Mouse (Mus musculus): ENCODE data around the gene Evi5l.
"Not testable (repeated sequence)": the region's sequence is repeated elsewhere in the genome, so short reads cannot be mapped to it uniquely, and the experiment has no call there.

Gene Evi5l

DNA sequence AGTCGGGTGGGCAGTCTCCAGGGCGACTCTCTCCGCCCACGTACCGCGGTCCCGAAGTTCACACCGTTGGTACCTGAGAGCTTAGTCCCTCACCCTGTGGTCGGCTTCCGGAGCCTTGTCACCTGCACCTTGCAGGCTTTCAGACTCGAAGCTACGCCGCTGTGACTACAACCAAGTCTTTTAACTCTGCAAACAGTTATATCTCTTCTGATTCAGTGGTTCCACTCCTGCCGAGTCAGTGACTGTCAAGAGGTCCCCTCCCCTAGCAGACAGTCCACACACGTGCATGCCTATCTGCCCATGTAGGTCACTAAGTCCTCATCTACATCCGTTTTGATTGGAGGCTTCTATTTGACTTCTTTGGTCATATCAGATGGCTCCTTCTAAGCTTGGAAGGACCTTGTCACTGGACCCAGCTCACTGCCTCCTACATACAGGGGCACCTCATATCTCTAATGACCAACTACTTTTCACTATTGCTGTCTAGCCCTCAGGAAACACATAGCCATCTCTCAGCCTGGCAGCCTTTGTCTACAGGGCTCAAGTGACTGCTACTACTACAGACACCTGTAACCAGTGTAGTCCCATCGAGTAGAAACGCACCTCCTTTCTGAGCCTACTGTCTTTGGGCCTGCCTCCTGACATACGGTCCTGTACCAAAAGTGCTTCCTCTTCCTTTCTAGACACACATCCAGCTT, 73.0 kb downstream of the Evi5l start:
- DNase-seq (ENCODE audit: low read depth) = no peak

DNA sequence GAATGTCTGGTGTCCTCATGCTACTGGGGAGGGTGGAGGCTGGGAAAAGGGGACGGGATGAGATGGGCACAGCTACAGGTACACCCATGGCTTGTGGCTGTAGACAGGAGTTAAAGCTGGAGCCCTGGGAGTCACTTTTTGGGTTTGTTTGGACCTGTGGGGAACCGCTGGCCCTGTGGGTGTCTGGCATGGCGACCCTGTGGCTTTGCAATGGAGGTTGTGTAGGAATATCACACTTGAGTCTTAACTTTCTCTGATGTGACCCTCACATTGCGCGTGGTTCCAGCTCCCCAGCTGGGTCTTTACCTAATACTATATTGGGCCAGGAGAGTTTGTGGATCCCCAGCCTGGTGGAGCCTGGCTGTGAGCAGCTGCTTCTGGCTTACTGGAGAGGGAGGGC, 78.7 kb downstream of the Evi5l start:
- DNase-seq (ENCODE audit: low read depth) = no peak

DNA sequence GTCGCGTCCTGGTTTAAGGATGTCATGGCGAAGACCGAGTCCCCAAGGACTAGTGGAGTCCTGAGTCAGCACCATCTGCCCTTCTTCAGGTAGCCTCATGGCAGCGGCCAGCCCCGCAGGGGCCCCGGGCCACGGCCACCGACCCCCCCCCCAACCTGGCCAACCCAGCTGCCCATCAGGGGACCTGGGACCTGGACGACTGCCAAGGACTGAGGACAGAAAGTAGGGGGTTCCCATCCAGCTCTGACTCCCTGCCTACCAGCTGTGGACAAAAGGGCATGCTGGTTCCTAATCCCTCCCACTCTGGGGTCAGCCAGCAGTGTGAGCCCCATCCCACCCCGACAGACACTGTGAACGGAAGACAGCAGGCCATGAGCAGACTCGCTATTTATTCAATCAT, 79.4 kb downstream of the Evi5l start:
- no peak for DNase-seq (ENCODE audit: low read depth)

DNA sequence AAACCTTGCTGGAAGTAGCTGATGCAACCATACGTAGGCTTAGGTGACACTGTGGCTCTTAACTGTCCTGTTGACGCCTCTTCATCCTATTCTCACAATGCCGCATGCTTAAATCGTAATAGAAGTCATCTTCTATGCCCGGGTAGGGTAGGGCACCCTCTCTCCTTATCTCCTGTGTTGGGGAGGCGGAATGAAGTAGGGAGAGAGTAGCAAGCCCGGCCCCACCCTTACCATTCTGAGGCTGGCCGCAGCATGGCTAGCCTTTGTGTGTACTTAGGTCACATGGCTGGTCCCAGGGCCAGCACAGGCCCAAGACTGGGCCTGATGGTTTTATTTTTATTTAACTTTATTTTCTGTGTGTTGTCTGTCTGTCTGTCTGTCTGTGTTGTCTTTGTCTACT, 80.9 kb downstream of the Evi5l start:
- DNase-seq (ENCODE audit: low read depth) = no peak

- DNase-seq (ENCODE audit: low read depth) = no peak
These were observed 81.7 kb downstream of the Evi5l start, which contains the start of gene Tgfbr3l for GRCm38 (mm10) chr8:4247951-4248540. TSS of gene Tgfbr3l (plus strand) at chr8:4248214.

DNA sequence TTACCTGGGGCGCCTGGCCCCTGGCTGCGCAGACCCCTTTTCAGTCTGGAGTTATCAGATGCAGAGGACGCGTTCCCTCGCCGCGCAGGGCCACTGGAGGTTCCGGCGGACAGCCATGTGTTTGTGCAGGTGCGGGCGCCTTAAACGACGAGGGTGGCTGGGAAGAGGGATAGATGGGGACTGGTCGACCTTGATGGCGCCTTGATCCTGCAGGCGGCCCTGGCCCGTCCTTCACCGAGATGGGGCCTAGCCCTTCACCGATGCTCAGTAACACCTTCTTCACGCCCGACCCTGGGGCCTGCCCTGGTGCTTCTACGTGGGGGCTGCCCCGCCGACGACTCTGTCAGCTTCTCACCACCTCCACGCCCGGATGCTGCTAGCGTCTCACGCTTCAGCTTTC, 82.8 kb downstream of the Evi5l start:
- no peak for DNase-seq (ENCODE audit: low read depth)

- DNase-seq (ENCODE audit: low read depth) = peak; percentile 81
These were observed 84.1 kb downstream of the Evi5l start for GRCm38 (mm10) chr8:4250306-4250970.

DNA sequence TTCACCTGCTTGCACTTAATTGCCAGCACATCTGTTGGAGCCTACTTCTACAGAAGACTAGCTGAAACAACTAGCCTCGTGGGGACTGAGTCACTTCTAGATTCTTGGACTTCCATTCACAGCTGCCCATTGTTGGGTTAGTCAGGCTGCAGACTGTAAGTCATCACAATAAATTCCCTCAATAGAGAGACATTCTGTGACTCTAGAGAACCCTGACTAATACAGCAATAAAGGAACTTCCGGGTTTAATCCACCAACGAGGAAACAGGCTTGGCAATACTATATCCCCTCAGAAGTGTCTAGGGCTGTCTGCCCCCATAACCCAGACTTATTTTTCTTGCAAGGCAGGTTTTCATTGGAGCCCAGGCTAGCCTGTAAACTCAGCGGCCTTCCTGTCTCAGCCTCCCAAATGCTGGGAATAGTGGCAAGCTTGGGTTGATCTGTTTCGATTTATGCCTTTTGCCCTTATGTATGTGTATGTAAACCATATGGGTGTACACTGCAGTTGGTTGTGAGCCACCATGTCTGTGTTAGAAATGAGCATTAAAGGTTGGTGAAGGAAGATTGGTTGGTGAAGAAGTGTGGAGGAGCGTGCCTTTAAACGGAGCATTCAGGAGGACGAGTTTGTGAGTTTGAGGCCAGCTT, 85.9 kb downstream of the Evi5l start:
- DNase-seq (ENCODE audit: low read depth) = no peak

GRCm38 (mm10) chr8:4252934-4253841, 86.8 kb downstream of the Evi5l start, which contains the start of gene Snapc2:
TSS of gene Snapc2 (plus strand) at chr8:4253080.
- DNase-seq (ENCODE audit: low read depth) = peak; percentile 95

DNA sequence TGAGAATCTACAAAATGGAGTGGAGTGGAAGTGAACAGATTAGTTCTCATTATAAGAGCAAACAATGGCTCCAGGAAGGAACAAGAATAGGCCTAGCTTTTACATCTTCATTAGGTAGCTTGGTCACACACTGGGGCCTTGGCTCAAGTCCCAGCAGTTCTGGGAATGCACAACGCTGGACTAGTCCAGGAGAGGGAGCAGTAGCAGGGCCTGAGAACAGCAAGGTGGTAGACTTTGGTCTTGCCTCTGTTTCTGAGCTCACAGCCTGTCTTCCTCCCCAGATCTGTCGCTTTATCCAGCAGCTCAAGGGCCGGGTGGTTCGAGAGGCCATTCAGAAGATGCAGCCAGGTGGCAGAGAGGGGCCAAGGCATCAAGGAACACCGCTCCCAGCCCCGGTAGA, 87.6 kb downstream of the Evi5l start:
- no peak for DNase-seq (ENCODE audit: low read depth)

- DNase-seq (ENCODE audit: low read depth) = not testable (repeated sequence)
These were observed 89.1 kb downstream of the Evi5l start for GRCm38 (mm10) chr8:4255471-4255870.

DNA sequence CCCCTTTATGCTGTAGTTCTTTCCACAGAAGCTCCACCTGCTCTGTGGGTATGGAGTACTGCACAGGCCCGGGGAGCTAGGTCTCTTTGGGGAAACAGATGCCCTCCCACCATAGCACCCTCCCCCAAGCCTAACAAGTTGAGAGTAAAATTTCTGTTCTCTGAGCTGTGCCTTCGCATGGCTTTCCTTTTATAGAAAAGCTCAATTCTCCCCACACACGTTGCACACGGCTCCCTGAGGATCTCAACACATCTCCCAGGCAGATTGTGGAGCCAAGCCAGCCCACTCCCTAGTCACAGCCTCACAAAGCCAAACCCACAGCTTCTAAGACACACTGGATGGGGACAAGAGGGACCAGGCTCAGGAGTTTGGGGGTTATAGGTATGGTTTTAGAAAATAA, 90.5 kb downstream of the Evi5l start:
- DNase-seq (ENCODE audit: low read depth) = no peak

GRCm38 (mm10) chr8:4257350-4257749, 91.0 kb downstream of the Evi5l start:
- DNase-seq (ENCODE audit: low read depth) = no peak

DNA sequence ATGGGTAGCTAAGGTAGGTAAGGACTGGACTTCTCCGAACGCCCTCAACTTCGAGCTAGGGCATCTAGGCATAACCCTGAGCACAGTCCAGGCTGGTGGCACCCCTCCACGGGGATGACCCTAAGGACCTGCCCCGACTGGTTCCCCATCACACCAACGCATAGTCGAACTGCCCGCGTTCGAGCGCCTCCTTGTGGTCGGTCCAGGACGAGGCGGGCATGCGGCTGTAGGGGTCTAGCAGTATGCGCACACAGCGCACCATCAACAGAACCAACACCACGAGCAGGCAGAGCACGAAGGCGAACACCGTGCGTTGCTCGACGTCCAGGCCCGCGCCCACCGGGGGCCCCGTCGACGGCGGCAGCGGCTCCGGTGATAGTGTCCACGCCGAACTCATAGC, 91.9 kb downstream of the Evi5l start:
- peak; percentile 59 for DNase-seq (ENCODE audit: low read depth)

GRCm38 (mm10) chr8:4258678-4259077, 92.3 kb downstream of the Evi5l start:
- DNase-seq (ENCODE audit: low read depth) = no peak

DNA sequence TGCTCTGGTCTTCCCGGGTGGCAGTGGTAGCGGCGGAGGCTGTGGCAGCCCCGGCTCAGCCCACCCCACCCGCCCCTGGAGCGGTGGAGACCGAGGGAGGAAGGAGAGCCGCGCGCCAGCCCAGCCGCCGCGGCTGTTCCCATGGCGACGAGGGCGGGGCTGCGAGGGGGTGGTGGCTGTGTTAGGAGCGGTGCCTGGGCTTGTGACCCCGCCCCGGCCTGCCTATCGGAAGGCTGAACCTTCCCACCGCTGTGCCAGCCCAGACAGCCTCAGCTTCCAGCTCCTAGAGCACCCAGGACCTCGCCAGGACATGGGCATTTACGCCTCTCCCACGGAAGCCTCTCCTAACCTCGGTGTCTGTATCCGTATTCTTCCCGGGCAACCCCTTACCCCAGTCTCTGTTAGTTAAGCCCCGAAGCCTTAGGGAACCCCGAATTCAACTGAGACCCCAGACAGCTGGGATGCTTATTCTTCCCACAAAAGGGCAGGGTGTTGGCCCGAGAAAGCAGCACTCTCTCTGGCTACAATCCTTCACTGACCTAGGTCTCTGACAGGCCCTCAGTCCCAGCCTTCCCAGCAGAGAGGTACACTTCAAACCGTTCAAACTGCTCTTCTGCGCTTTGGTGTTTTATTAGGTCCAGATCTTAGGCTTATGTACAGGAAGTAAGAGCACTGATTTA, 92.9 kb downstream of the Evi5l start, which contains the start of gene Ctxn1:
Gene Ctxn1, minus strand, starts transcription at position 150 of the 680 bp plus-strand sequence.
- DNase-seq (ENCODE audit: low read depth) = peak; percentile 85

- no peak for DNase-seq (ENCODE audit: low read depth)
These were observed 93.4 kb downstream of the Evi5l start for GRCm38 (mm10) chr8:4259805-4260170.
